28 mouse cellular contexts compared by ENCODE assay signal in genomic region chr3:146174215-146174614, GRCm38 (mm10). TPM values are rescaled to one million over a fixed set of nuclear protein-coding genes. Genes with fewer than 3 reads are reported as not detected.
DNase-seq lines count a peak whose midpoint lies in the region; ATAC-seq and TF ChIP-seq lines count a peak whose summit lies in the region.
"Had no signal": no experiment of that assay in that cellular context is flagged by ENCODE, and none has a peak within 500 bp of the region (broad histone marks: within the 10 kb centered on the region; RNA-seq: fewer than 3 reads in every experiment).

No protein-coding gene starts in this region.

- no peaks in the 10 kb centered on the region for H3K4me1 ChIP-seq in kidney, adult 2 months (ENCODE audit: control insufficient read depth, insufficient read depth, low read length)
- 0 out of 2 replicates have a peak, but pooled peaks cover 3% of the 10 kb centered on the region for H3K4me1 ChIP-seq in kidney, embryonic 15.5 days
- H3K4me1 ChIP-seq in embryonic facial prominence, embryonic 10.5 days, result no peaks in the 10 kb centered on the region
- no peaks in the 10 kb centered on the region for H3K4me1 ChIP-seq in lung, adult 2 months (ENCODE audit: control insufficient read depth, insufficient read depth, low read length)
- H3K4me1 ChIP-seq: embryonic facial prominence, embryonic 12.5 days; embryonic facial prominence, embryonic 15.5 days; hindbrain, embryonic 12.5 days; hindbrain, embryonic 15.5 days had no signal

- H3K27ac ChIP-seq in kidney, adult 2 months (ENCODE audit: insufficient read depth, low read depth, low read length), result no peak overlapping the region
- H3K27ac ChIP-seq in kidney, embryonic 15.5 days, result no peak overlapping the region
- H3K27ac ChIP-seq in embryonic facial prominence, embryonic 10.5 days (replicated peaks), result no peak overlapping the region
- H3K27ac ChIP-seq: embryonic facial prominence, embryonic 12.5 days; embryonic facial prominence, embryonic 15.5 days; gastrocnemius, adult 2 months; heart, adult 2 months; heart, embryonic 10.5 days; hindbrain, embryonic 12.5 days; hindbrain, embryonic 15.5 days had no signal

- H3K27me3 ChIP-seq in kidney, adult 2 months (replicated peaks; ENCODE audit: control insufficient read depth, insufficient read depth, low read length), result no peaks in the 10 kb centered on the region
- H3K27me3 ChIP-seq in kidney, embryonic 15.5 days, result no peaks in the 10 kb centered on the region
- H3K27me3 ChIP-seq in embryonic facial prominence, embryonic 10.5 days (replicated peaks; ENCODE audit: low read depth, poor library complexity, severe bottlenecking), result 0 out of 2 replicates have a peak, but pooled peaks cover 6% of the 10 kb centered on the region
- H3K27me3 ChIP-seq: embryonic facial prominence, embryonic 12.5 days; embryonic facial prominence, embryonic 15.5 days; hindbrain, embryonic 15.5 days had no signal

- H3K4me3 ChIP-seq in kidney, adult 2 months (ENCODE audit: insufficient read depth, low read depth, low read length), result no peak overlapping the region
- no peak overlapping the region for H3K4me3 ChIP-seq in kidney, embryonic 15.5 days (replicated peaks)
- no peak overlapping the region for H3K4me3 ChIP-seq in embryonic facial prominence, embryonic 10.5 days
- H3K4me3 ChIP-seq in lung, adult 2 months (replicated peaks; ENCODE audit: extremely low read depth, low read depth, low read length), result no peak overlapping the region
- H3K4me3 ChIP-seq: embryonic facial prominence, embryonic 12.5 days; embryonic facial prominence, embryonic 15.5 days; gastrocnemius, adult 2 months; heart, adult 2 months; heart, embryonic 10.5 days; hindbrain, embryonic 12.5 days; hindbrain, embryonic 15.5 days had no signal

- no peak overlapping the region for H3K9ac ChIP-seq in kidney, embryonic 15.5 days
- H3K9ac ChIP-seq: embryonic facial prominence, embryonic 12.5 days; embryonic facial prominence, embryonic 15.5 days; forebrain, postnatal 0 days; hindbrain, embryonic 12.5 days; hindbrain, embryonic 15.5 days had no signal

- ATAC-seq in kidney, embryonic 15.5 days (replicated peaks; ENCODE audit: low FRiP score), result 0 out of 2 replicates have a peak, but pooled peaks have one; percentile 38
- ATAC-seq: CD4-positive, CD25-positive, alpha-beta regulatory T cell, adult 4 months; forebrain, embryonic 14.5 days; forebrain, postnatal 0 days had no signal

- no peaks in the 10 kb centered on the region; the same call in 1 of the 2 replicates for H3K9me3 ChIP-seq in kidney, embryonic 15.5 days (replicated peaks)
- H3K9me3 ChIP-seq in embryonic facial prominence, embryonic 10.5 days, result no peaks in the 10 kb centered on the region
- H3K9me3 ChIP-seq: embryonic facial prominence, embryonic 12.5 days; embryonic facial prominence, embryonic 15.5 days; heart, embryonic 10.5 days; hindbrain, embryonic 12.5 days; hindbrain, embryonic 15.5 days had no signal

- WGBS in kidney, adult 2 months, result 57% methylated on average over 9 of the region's 9 CpGs
- 75% methylated on average over 9 of the region's 9 CpGs for WGBS in kidney, embryonic 15.5 days
- 91% methylated on average over 9 of the region's 9 CpGs for WGBS in embryonic facial prominence, embryonic 10.5 days
- 81% methylated on average over 9 of the region's 9 CpGs for WGBS in lung, adult 2 months

- no peak overlapping the region for H3K4me2 ChIP-seq in kidney, embryonic 15.5 days
- H3K4me2 ChIP-seq: embryonic facial prominence, embryonic 12.5 days; embryonic facial prominence, embryonic 15.5 days; hindbrain, embryonic 12.5 days; hindbrain, embryonic 15.5 days had no signal

- TF ChIP-seq CTCF in kidney, adult 2 months (conservative IDR thresholded peaks at IDR 0.05; ENCODE audit: insufficient read depth, insufficient read length, low read depth, low read length), result no peak
- TF ChIP-seq CTCF in lung, adult 2 months (IDR thresholded peaks at IDR 0.05; ENCODE audit: insufficient read depth, low read length), result no peak

- no peak for TF ChIP-seq POLR2A in kidney, adult 2 months (IDR thresholded peaks at IDR 0.05; ENCODE audit: low read depth, low read length)
- no peak for TF ChIP-seq POLR2A in lung, adult 2 months (IDR thresholded peaks at IDR 0.05; ENCODE audit: borderline replicate concordance, extremely low read depth, low read depth, low read length)

- peak; percentile 34 for DNase-seq in kidney, adult 2 months
- peak; percentile 34 for DNase-seq in kidney, postnatal 14 days
- DNase-seq in yolk sac, embryonic 10.5 days (ENCODE audit: low spot score), result peak; percentile 82
- no peak for DNase-seq in embryonic facial prominence, embryonic 10.5 days (ENCODE audit: low spot score)
- no peak for DNase-seq in lung, adult 2 months
- no peak for DNase-seq in adrenal gland, adult 18-20 months (ENCODE audit: low spot score in 2 of 2)
- DNase-seq: adrenal gland, adult 8-10 months; adrenal gland, postnatal 36 days; cerebellum, adult 18-20 months; cerebellum, adult 9-10 months; cerebellum, postnatal 14 days; forebrain, postnatal 0 days; gastrocnemius, adult 2 months; gastrocnemius, postnatal 14 days; heart, adult 2 months had no signal

- no peaks in the 10 kb centered on the region for H3K36me3 ChIP-seq in kidney, adult 2 months (ENCODE audit: control insufficient read depth, insufficient read depth, low read length)
- H3K36me3 ChIP-seq in kidney, embryonic 15.5 days, result no peaks in the 10 kb centered on the region
- H3K36me3 ChIP-seq in embryonic facial prominence, embryonic 10.5 days (replicated peaks), result no peaks in the 10 kb centered on the region
- H3K36me3 ChIP-seq: embryonic facial prominence, embryonic 12.5 days; embryonic facial prominence, embryonic 15.5 days; heart, embryonic 10.5 days; hindbrain, embryonic 12.5 days; hindbrain, embryonic 15.5 days had no signal

RNA-seq across cellular contexts. Expression of gene Mcoln2, which starts 24.6 kb away (rescaled TPM):
- polyA plus RNA-seq in kidney, adult 2 months (2012; rRNA removed), result 3.2 and 3.5 TPM in 2 replicates
- polyA plus RNA-seq in kidney, embryonic 15.5 days (2015; fragmentation: Nextera tagmentation; extraction: Ambion mirVana), result 0.78 and 0.91 TPM in 2 replicates
- polyA plus RNA-seq in embryonic facial prominence, embryonic 10.5 days (2016; fragmentation: Nextera tagmentation; extraction: Ambion mirVana), result 0.12 and 0.18 TPM in 2 replicates
- 0.61 and 0.89 TPM in 2 replicates for polyA plus RNA-seq in lung, adult 2 months (2012; rRNA removed)
- under 1 TPM in 1 of 2 experiments, not detected in 1; 0.35 TPM for total RNA-seq in adrenal gland, adult 18-20 months (2021)
- total RNA-seq: adrenal gland, postnatal 36 days had no signal
- polyA plus RNA-seq: frontal cortex, adult 2 months had no signal

RNA-seq across cellular contexts. Expression of gene Lpar3, which starts 46.5 kb away (rescaled TPM):
- 33.7 and 39.8 TPM in 2 replicates for polyA plus RNA-seq in kidney, adult 2 months (2012; rRNA removed)
- polyA plus RNA-seq in kidney, embryonic 15.5 days (2015; fragmentation: Nextera tagmentation; extraction: Ambion mirVana), result 1.1 and 1.4 TPM in 2 replicates
- polyA plus RNA-seq in embryonic facial prominence, embryonic 10.5 days (2016; fragmentation: Nextera tagmentation; extraction: Ambion mirVana), result 0.55 and 0.72 TPM in 2 replicates
- 17.8 and 25.7 TPM in 2 replicates for polyA plus RNA-seq in lung, adult 2 months (2012; rRNA removed)
- not detected for total RNA-seq in adrenal gland, adult 18-20 months (2021)
- total RNA-seq: hematopoietic stem cell, adult 5-6 weeks; MEL had no signal
- polyA plus RNA-seq: CD4-positive, CD25-positive, alpha-beta regulatory T cell, adult 4 months had no signal

RNA-seq across cellular contexts. Expression of gene Mcoln3, which starts 57.0 kb away (rescaled TPM):
- polyA plus RNA-seq in kidney, adult 2 months (2012; rRNA removed), result 17.3 and 17.9 TPM in 2 replicates
- polyA plus RNA-seq in kidney, embryonic 15.5 days (2015; fragmentation: Nextera tagmentation; extraction: Ambion mirVana), result 14.0 and 17.0 TPM in 2 replicates
- polyA plus RNA-seq in embryonic facial prominence, embryonic 10.5 days (2016; fragmentation: Nextera tagmentation; extraction: Ambion mirVana), result 8.7 and 8.8 TPM in 2 replicates
- 9.0 and 12.3 TPM in 2 replicates for polyA plus RNA-seq in lung, adult 2 months (2012; rRNA removed)
- not detected for total RNA-seq in adrenal gland, adult 18-20 months (2021)
- total RNA-seq: adrenal gland, postnatal 36 days; gastrocnemius, adult 2 months; gastrocnemius, postnatal 14 days; heart, adult 2 months; heart, postnatal 25 days; MEL had no signal
- polyA plus RNA-seq: C2C12; frontal cortex, adult 2 months; heart, adult 2 months had no signal

Comparison
In these comparisons a context has a peak if more than half of its experiments do, and no peak if none do; other contexts are left out.
1. DNase-seq: peak in kidney, adult 2 months (single experiment), kidney, postnatal 14 days (single experiment) and yolk sac, embryonic 10.5 days (single experiment); none in embryonic facial prominence, embryonic 10.5 days (single experiment), lung, adult 2 months (single experiment) and adrenal gland, adult 18-20 months (0 of 2).